Comparison of ENCODE assay signal across 18 mouse cellular contexts in the genomic region with DNA sequence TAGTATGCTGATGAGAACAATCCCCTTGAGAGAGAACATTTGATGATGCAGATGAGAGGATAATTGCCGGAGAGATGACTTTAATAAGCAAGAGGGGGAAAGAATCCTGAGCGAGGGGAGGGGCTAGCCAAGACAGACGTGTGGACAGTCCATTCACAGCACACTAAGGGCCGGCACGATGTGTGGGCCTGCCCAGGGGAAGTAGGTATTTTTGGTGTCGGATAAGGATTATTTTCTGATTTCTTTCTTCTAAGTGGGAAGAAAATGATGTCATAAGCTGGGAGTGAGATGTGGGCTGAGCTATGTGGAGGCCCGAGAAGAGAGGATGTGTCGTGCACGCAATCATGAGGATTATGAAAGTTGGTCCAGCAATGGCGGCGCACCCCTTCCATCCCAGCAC. TPM values are rescaled to one million over a fixed set of nuclear protein-coding genes. Genes with fewer than 3 reads are reported as not detected.
DNase-seq lines count a peak whose midpoint lies in the region; ATAC-seq and TF ChIP-seq lines count a peak whose summit lies in the region.
"Had no signal": no experiment of that assay in that cellular context is flagged by ENCODE, and none has a peak within 500 bp of the region (broad histone marks: within the 10 kb centered on the region; RNA-seq: fewer than 3 reads in every experiment).

No protein-coding gene starts in this region.

- DNase-seq in forebrain, embryonic 14.5 days (ENCODE audit: low spot score): peak; percentile 18
- peak; percentile 27 for DNase-seq in left cerebral cortex, adult 11 months (ENCODE audit: low spot score)
- no peak for DNase-seq in left cerebral cortex, postnatal 4 days
- peak; percentile 49 for DNase-seq in brain, embryonic 14.5 days (ENCODE audit: low read depth)
- peak; percentile 43 for DNase-seq in right cerebral cortex, postnatal 10 days (ENCODE audit: low spot score in 2 of 2)
- DNase-seq in cerebellum, adult 18-20 months: no peak
- no peak for DNase-seq in heart, adult 2 months
- DNase-seq: cerebellum, adult 11 months; cerebellum, postnatal 36 days; gastrocnemius, postnatal 14 days; liver, postnatal 0 days; thymus, adult 18-20 months had no signal

- H3K4me2 ChIP-seq in forebrain, embryonic 14.5 days (ENCODE audit: low read length): no peak overlapping the region
- no peak overlapping the region for H3K4me2 ChIP-seq in forebrain, embryonic 12.5 days
- H3K4me2 ChIP-seq: embryonic facial prominence, embryonic 12.5 days; intestine, embryonic 15.5 days had no signal

- H3K79me2 ChIP-seq in heart, adult 2 months (replicated peaks; ENCODE audit: control insufficient read depth, insufficient read depth, low read length): no peaks in the 10 kb centered on the region

- H3K27ac ChIP-seq in forebrain, embryonic 14.5 days (ENCODE audit: low read depth, low read length): no peak overlapping the region
- no peak overlapping the region for H3K27ac ChIP-seq in forebrain, embryonic 12.5 days
- H3K27ac ChIP-seq in heart, adult 2 months: no peak overlapping the region
- H3K27ac ChIP-seq: embryonic facial prominence, embryonic 12.5 days; heart, embryonic 10.5 days; intestine, embryonic 15.5 days; kidney, postnatal 0 days had no signal

- no peak for TF ChIP-seq CTCF in brain, embryonic 14.5 days (IDR thresholded peaks at IDR 0.05; ENCODE audit: borderline replicate concordance, extremely low read depth, insufficient read depth, insufficient read length)
- TF ChIP-seq CTCF in heart, adult 2 months (IDR thresholded peaks at IDR 0.05): no peak

- WGBS in forebrain, embryonic 14.5 days: 88% methylated on average over 11 of the region's 11 CpGs
- WGBS in forebrain, embryonic 12.5 days: 85% methylated on average over 11 of the region's 11 CpGs
- WGBS in heart, adult 2 months: 71% methylated on average over 11 of the region's 11 CpGs

- peaks cover 3% of the 10 kb centered on the region for H3K4me1 ChIP-seq in forebrain, embryonic 14.5 days (ENCODE audit: control insufficient read depth, insufficient read depth, low read length)
- H3K4me1 ChIP-seq in forebrain, embryonic 12.5 days: peaks cover under 1% of the 10 kb centered on the region; the same call in 1 of the 2 replicates
- no peaks in the 10 kb centered on the region for H3K4me1 ChIP-seq in heart, adult 2 months (ENCODE audit: control insufficient read depth, insufficient read depth, low read length)

- TF ChIP-seq POLR2A in brain, embryonic 14.5 days (IDR thresholded peaks at IDR 0.05; ENCODE audit: borderline replicate concordance, extremely low read depth, insufficient read depth, insufficient read length, poor library complexity, severe bottlenecking): no peak
- no peak for TF ChIP-seq POLR2A in heart, adult 2 months (IDR thresholded peaks at IDR 0.05; ENCODE audit: insufficient read depth, low read depth, low read length)

- H3K9ac ChIP-seq in forebrain, embryonic 14.5 days (ENCODE audit: low read length): no peak overlapping the region
- H3K9ac ChIP-seq in forebrain, embryonic 12.5 days: no peak overlapping the region
- H3K9ac ChIP-seq in heart, adult 2 months (ENCODE audit: low read depth, low read length): no peak overlapping the region
- H3K9ac ChIP-seq: embryonic facial prominence, embryonic 12.5 days; intestine, embryonic 15.5 days; liver, postnatal 0 days had no signal

- no peak for TF ChIP-seq EP300 in heart, adult 2 months (IDR thresholded peaks at IDR 0.05; ENCODE audit: insufficient read depth, low read depth, low read length)

- H3K4me3 ChIP-seq in forebrain, embryonic 14.5 days (ENCODE audit: low read depth, low read length): no peak overlapping the region
- H3K4me3 ChIP-seq in forebrain, embryonic 12.5 days (replicated peaks): no peak overlapping the region
- H3K4me3 ChIP-seq in heart, adult 2 months: no peak overlapping the region
- H3K4me3 ChIP-seq: embryonic facial prominence, embryonic 12.5 days; heart, embryonic 10.5 days; intestine, embryonic 15.5 days; myocyte had no signal

- no peaks in the 10 kb centered on the region for H3K36me3 ChIP-seq in forebrain, embryonic 14.5 days (ENCODE audit: control insufficient read depth, insufficient read depth, low read length)
- no peaks in the 10 kb centered on the region for H3K36me3 ChIP-seq in forebrain, embryonic 12.5 days (replicated peaks)
- H3K36me3 ChIP-seq in heart, adult 2 months (ENCODE audit: control insufficient read depth, insufficient read depth, low read length): no peaks in the 10 kb centered on the region
- H3K36me3 ChIP-seq: embryonic facial prominence, embryonic 12.5 days; heart, embryonic 10.5 days; intestine, embryonic 15.5 days had no signal

- no peaks in the 10 kb centered on the region for H3K27me3 ChIP-seq in forebrain, embryonic 14.5 days (replicated peaks; ENCODE audit: control insufficient read depth, insufficient read depth, low read length)
- no peaks in the 10 kb centered on the region for H3K27me3 ChIP-seq in forebrain, embryonic 12.5 days
- H3K27me3 ChIP-seq in heart, adult 2 months (ENCODE audit: control insufficient read depth, insufficient read depth, low read length): no peaks in the 10 kb centered on the region
- H3K27me3 ChIP-seq: embryonic facial prominence, embryonic 12.5 days; intestine, embryonic 15.5 days had no signal

- no peaks in the 10 kb centered on the region for H3K9me3 ChIP-seq in forebrain, embryonic 14.5 days (replicated peaks; ENCODE audit: control insufficient read depth, low read length)
- H3K9me3 ChIP-seq in forebrain, embryonic 12.5 days: no peaks in the 10 kb centered on the region
- H3K9me3 ChIP-seq: embryonic facial prominence, embryonic 12.5 days; heart, embryonic 10.5 days; intestine, embryonic 15.5 days had no signal

- no peak for ATAC-seq in forebrain, embryonic 14.5 days
- no peak for ATAC-seq in forebrain, embryonic 12.5 days (ENCODE audit: low FRiP score)
- ATAC-seq: intestine, embryonic 15.5 days; liver, postnatal 0 days had no signal

- intact Hi-C loops in left cerebral cortex, postnatal 4 days (cut with DNase I): no loop called here
- intact Hi-C loops in heart, adult 2 months (cut with DNase I): no loop called here

RNA-seq across cellular contexts. Expression of a gene that starts 27.8 kb away (rescaled TPM):
- polyA plus RNA-seq in forebrain, embryonic 14.5 days (2014; fragmentation: Nextera tagmentation; extraction: Ambion mirVana): 21.8 and 22.5 TPM in 2 replicates
- polyA plus RNA-seq in forebrain, embryonic 12.5 days (2016; fragmentation: Nextera tagmentation; extraction: Ambion mirVana): 34.7 and 36.2 TPM in 2 replicates
- total RNA-seq in left cerebral cortex, postnatal 4 days (2021): 100 to 1,000 TPM; 311 to 328 TPM
- polyA plus RNA-seq in brain, embryonic 14.5 days (2012; rRNA removed): 227 and 321 TPM in 2 replicates
- 100 to 1,000 TPM; 361 to 396 TPM for total RNA-seq in heart, adult 2 months (2021)
- polyA plus RNA-seq in heart, adult 2 months (2012; rRNA removed): 225 and 357 TPM in 2 replicates

RNA-seq across cellular contexts. Expression of a gene that starts 32.0 kb away (rescaled TPM):
- polyA plus RNA-seq in forebrain, embryonic 14.5 days (2014; fragmentation: Nextera tagmentation; extraction: Ambion mirVana): 340 and 348 TPM in 2 replicates
- 564 and 577 TPM in 2 replicates for polyA plus RNA-seq in forebrain, embryonic 12.5 days (2016; fragmentation: Nextera tagmentation; extraction: Ambion mirVana)
- 100 to 1,000 TPM; 261 to 264 TPM for total RNA-seq in left cerebral cortex, postnatal 4 days (2021)
- polyA plus RNA-seq in brain, embryonic 14.5 days (2012; rRNA removed): 456 and 624 TPM in 2 replicates
- 10 to 100 TPM; 99.5 to 99.7 TPM for total RNA-seq in heart, adult 2 months (2021)
- polyA plus RNA-seq in heart, adult 2 months (2012; rRNA removed): 39.3 and 86.5 TPM in 2 replicates

RNA-seq across cellular contexts. Expression of a gene that starts 52.9 kb away (rescaled TPM):
- polyA plus RNA-seq in forebrain, embryonic 14.5 days (2014; fragmentation: Nextera tagmentation; extraction: Ambion mirVana): 60.0 and 64.7 TPM in 2 replicates
- 84.8 and 91.5 TPM in 2 replicates for polyA plus RNA-seq in forebrain, embryonic 12.5 days (2016; fragmentation: Nextera tagmentation; extraction: Ambion mirVana)
- total RNA-seq in left cerebral cortex, postnatal 4 days (2021): 10 to 100 TPM; 35.3 to 38.2 TPM
- 45.0 and 58.4 TPM in 2 replicates for polyA plus RNA-seq in brain, embryonic 14.5 days (2012; rRNA removed)
- total RNA-seq in heart, adult 2 months (2021): 10 to 100 TPM; 37.9 to 49.8 TPM
- 22.6 and 34.5 TPM in 2 replicates for polyA plus RNA-seq in heart, adult 2 months (2012; rRNA removed)

Comparison
In these comparisons a context has a peak if more than half of its experiments do, and no peak if none do; other contexts are left out.
1. DNase-seq: peak in forebrain, embryonic 14.5 days (single experiment), left cerebral cortex, adult 11 months (single experiment), brain, embryonic 14.5 days (single experiment) and right cerebral cortex, postnatal 10 days (2 of 2); none in left cerebral cortex, postnatal 4 days (single experiment), cerebellum, adult 18-20 months (0 of 2) and heart, adult 2 months (0 of 2).